Mouse (Mus musculus): ENCODE measurements around the gene Cd3e. TPM values are rescaled to one million over a fixed set of nuclear protein-coding genes. Genes with fewer than 3 reads are reported as not detected.

Cd3e gene
- polyA plus RNA-seq (2014; fragmentation: Nextera tagmentation; extraction: Ambion mirVana) = not detected in 2 replicates

DNA sequence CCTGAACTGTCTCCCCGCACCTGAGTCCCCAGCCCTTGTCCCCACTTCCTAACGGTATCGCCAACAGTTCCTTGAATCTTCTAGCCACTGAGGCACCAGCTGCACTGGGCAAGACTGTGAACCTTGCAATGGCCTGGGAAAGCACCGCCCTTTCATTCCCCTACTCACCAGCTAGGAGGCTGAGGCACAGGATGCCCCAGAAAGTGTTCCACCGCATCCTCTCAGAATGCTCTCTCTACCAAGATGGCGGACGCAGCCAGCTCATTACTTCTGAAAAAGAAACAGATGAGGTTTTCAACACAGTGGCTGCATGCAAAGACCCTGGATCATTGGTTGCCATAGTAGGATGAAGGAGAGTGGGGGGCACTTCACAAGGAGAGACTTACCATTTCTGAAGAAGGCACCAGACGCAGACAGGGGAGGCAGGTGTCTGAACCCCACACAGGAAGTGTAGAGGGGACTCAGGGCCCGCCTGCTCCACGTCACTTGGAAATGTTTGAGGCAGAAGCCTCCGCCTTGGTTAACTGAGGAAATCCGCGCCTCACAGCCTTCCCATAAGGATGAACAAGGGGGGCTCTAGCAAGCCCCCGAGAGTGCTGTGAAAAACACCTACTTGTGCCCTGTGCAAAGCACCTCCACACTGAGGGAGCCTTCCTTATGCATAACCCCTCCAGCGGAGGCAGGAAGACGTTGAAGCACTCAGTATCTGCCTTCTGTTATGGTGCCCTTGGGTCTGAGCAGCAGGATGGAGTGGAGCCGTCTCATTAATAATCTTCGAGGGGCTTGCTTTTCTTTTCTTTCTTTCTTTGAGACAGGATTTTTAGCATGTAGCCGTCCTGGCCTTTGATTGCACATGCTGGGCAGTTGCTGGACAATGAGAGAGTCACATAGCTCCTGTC, at the start of gene Cd3e:
Gene Cd3e, minus strand, starts transcription at position 448 of the 899 bp plus-strand sequence.
- H3K27ac ChIP-seq (ENCODE audit: low read depth, low read length) = no peak within 1 kb of the TSS
- no peaks in the 10 kb centered on the region for H3K9me3 ChIP-seq (ENCODE audit: control insufficient read depth, low read length)
- H3K9ac ChIP-seq (ENCODE audit: low read depth, low read length) = no peak within 1 kb of the TSS
- H3K4me3 ChIP-seq (ENCODE audit: low read length) = no peak within 1 kb of the TSS
- WGBS = 88% methylated on average over 19 of the region's 19 CpGs
- H3K27me3 ChIP-seq (ENCODE audit: control insufficient read depth, insufficient read depth, low read length) = no peaks in the 10 kb centered on the region
- no peak for ATAC-seq (ENCODE audit: low FRiP score, low TSS enrichment)
- no peaks in the 10 kb centered on the region for H3K36me3 ChIP-seq (ENCODE audit: control insufficient read depth, insufficient read depth, low read length)
- no peaks in the 10 kb centered on the region for H3K4me1 ChIP-seq (ENCODE audit: control insufficient read depth, insufficient read depth, low read length)
- H3K4me2 ChIP-seq (replicated peaks; ENCODE audit: low read depth, low read length) = no peak within 1 kb of the TSS

- Histone ChIP-seq H3K4me3 (ENCODE audit: low read length) (no peak overlapping the region), H3K9ac (ENCODE audit: low read depth, low read length) (no peak overlapping the region), H3K9me3 (ENCODE audit: control insufficient read depth, low read length) (no peaks in the 10 kb centered on the region), H3K4me1 (ENCODE audit: control insufficient read depth, insufficient read depth, low read length) (0 out of 2 replicates have a peak, but pooled peaks cover 3% of the 10 kb centered on the region), H3K27me3 (ENCODE audit: control insufficient read depth, insufficient read depth, low read length) (no peaks in the 10 kb centered on the region), H3K4me2 (replicated peaks; ENCODE audit: low read depth, low read length) (no peak overlapping the region), H3K27ac (ENCODE audit: low read depth, low read length) (no peak overlapping the region), H3K36me3 (ENCODE audit: control insufficient read depth, insufficient read depth, low read length) (no peaks in the 10 kb centered on the region)
- ATAC-seq (ENCODE audit: low FRiP score, low TSS enrichment) = no peak
- WGBS = 32% methylated on average over 5 of the region's 5 CpGs
Observed at GRCm38 (mm10) chr9:45058304-45058940, 49.0 kb upstream of the Cd3e start.

DNA sequence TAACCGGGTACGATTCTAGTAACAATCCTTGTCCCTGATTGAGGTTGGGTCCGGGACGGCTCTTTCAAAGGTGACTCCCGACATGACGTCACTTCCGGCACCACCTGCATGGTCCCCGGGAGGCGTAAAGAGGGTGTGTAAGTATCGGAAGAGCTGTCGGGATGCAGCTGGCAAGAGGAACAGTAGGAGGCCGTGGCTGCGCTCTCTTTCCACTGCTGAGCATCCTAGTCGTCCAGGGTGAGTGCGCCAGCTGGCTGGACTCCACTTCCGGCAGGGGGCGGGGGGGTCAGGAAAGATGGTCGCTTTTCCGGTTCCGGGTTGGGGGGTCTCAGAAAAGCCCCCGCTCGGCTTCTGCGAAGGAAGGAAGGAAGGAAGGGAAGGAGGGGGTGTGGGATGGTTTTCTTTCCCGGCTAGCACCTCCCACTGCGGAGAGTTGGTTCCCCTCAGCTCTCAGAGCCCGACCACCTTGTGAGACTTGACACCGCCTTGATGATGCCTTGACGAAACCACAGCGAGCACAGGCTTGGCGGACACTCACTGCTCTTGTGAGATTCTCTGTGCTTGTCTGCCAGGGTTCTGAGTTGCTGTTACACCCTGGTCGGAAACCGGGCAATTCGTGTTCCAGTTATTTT, 45.8 kb upstream of the Cd3e start, which contains the start of gene Mpzl3:
Gene Mpzl3, plus strand, starts transcription at position 105 of the 632 bp plus-strand sequence.
- Histone ChIP-seq H3K9me3 (ENCODE audit: control insufficient read depth, low read length) (no peaks in the 10 kb centered on the region), H3K4me2 (replicated peaks; ENCODE audit: low read depth, low read length) (peak within 1 kb of the TSS; percentile 52), H3K4me1 (ENCODE audit: control insufficient read depth, insufficient read depth, low read length) (0 out of 2 replicates have a peak, but pooled peaks cover 3% of the 10 kb centered on the region), H3K36me3 (ENCODE audit: control insufficient read depth, insufficient read depth, low read length) (no peaks in the 10 kb centered on the region), H3K9ac (ENCODE audit: low read depth, low read length) (peak within 1 kb of the TSS; percentile 61), H3K27me3 (ENCODE audit: control insufficient read depth, insufficient read depth, low read length) (no peaks in the 10 kb centered on the region), H3K27ac (ENCODE audit: low read depth, low read length) (peak within 1 kb of the TSS; percentile 98), H3K4me3 (ENCODE audit: low read length) (peak within 1 kb of the TSS; percentile 65)
- WGBS = 1% methylated on average over 33 of the region's 33 CpGs
- peak; percentile 96 for ATAC-seq (ENCODE audit: low FRiP score, low TSS enrichment)

DNA sequence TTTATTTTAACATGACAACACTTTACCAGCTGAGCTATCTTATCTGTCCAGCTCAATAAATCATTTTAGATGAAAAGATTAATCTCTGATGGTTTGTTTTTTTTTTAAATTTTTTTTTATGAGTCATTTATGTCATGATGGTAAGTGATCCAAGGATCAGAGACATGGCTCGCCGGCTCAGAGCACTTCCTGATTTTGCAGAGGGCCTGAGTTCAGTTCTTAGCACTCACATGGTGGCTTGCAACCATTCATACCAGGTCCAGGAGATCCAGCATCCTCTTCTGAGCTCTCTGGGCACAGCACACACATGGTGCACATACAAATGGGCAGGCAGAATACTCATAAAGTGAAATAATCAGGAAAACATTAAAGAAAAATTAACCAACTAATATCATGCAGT, 40.9 kb upstream of the Cd3e start:
- Histone ChIP-seq H3K4me2 (replicated peaks; ENCODE audit: low read depth, low read length) (no peak overlapping the region), H3K9ac (ENCODE audit: low read depth, low read length) (no peak overlapping the region), H3K27ac (ENCODE audit: low read depth, low read length) (no peak overlapping the region), H3K4me3 (ENCODE audit: low read length) (no peak overlapping the region), H3K4me1 (ENCODE audit: control insufficient read depth, insufficient read depth, low read length) (0 out of 2 replicates have a peak, but pooled peaks cover 3% of the 10 kb centered on the region), H3K9me3 (ENCODE audit: control insufficient read depth, low read length) (no peaks in the 10 kb centered on the region), H3K36me3 (ENCODE audit: control insufficient read depth, insufficient read depth, low read length) (no peaks in the 10 kb centered on the region), H3K27me3 (ENCODE audit: control insufficient read depth, insufficient read depth, low read length) (no peaks in the 10 kb centered on the region)
- ATAC-seq (ENCODE audit: low FRiP score, low TSS enrichment) = no peak
- WGBS = 82% methylated on average over 2 of the region's 2 CpGs

- Histone ChIP-seq H3K4me1 (ENCODE audit: control insufficient read depth, insufficient read depth, low read length) (0 out of 2 replicates have a peak, but pooled peaks cover 3% of the 10 kb centered on the region), H3K36me3 (ENCODE audit: control insufficient read depth, insufficient read depth, low read length) (0 out of 2 replicates have a peak, but pooled peaks cover 2% of the 10 kb centered on the region), H3K9ac (ENCODE audit: low read depth, low read length) (no peak overlapping the region), H3K27me3 (ENCODE audit: control insufficient read depth, insufficient read depth, low read length) (no peaks in the 10 kb centered on the region), H3K27ac (ENCODE audit: low read depth, low read length) (no peak overlapping the region), H3K4me3 (ENCODE audit: low read length) (no peak overlapping the region), H3K9me3 (ENCODE audit: control insufficient read depth, low read length) (no peaks in the 10 kb centered on the region), H3K4me2 (replicated peaks; ENCODE audit: low read depth, low read length) (no peak overlapping the region)
- ATAC-seq (ENCODE audit: low FRiP score, low TSS enrichment) = no peak
- 92% methylated on average over 1 of the region's 1 CpGs for WGBS
Observed at GRCm38 (mm10) chr9:45049731-45050130, 40.3 kb upstream of the Cd3e start.

- Histone ChIP-seq H3K9me3 (ENCODE audit: control insufficient read depth, low read length) (no peaks in the 10 kb centered on the region), H3K4me1 (ENCODE audit: control insufficient read depth, insufficient read depth, low read length) (no peaks in the 10 kb centered on the region; the same call in 1 of the 2 replicates), H3K27ac (ENCODE audit: low read depth, low read length) (no peak overlapping the region), H3K4me3 (ENCODE audit: low read length) (no peak overlapping the region), H3K27me3 (ENCODE audit: control insufficient read depth, insufficient read depth, low read length) (peaks cover 5% of the 10 kb centered on the region; the same call in 1 of the 2 replicates), H3K4me2 (replicated peaks; ENCODE audit: low read depth, low read length) (no peak overlapping the region), H3K36me3 (ENCODE audit: control insufficient read depth, insufficient read depth, low read length) (0 out of 2 replicates have a peak, but pooled peaks cover 2% of the 10 kb centered on the region), H3K9ac (ENCODE audit: low read depth, low read length) (no peak overlapping the region)
- ATAC-seq (ENCODE audit: low FRiP score, low TSS enrichment) = no peak
- 31% methylated on average over 4 of the region's 4 CpGs for WGBS
Observed at GRCm38 (mm10) chr9:45048511-45048910, 39.1 kb upstream of the Cd3e start.

- no peak overlapping the region for H3K4me3 ChIP-seq (ENCODE audit: low read length)
- peaks cover 9% of the 10 kb centered on the region; the same call in 1 of the 2 replicates for H3K4me1 ChIP-seq (ENCODE audit: control insufficient read depth, insufficient read depth, low read length)
- H3K9me3 ChIP-seq (ENCODE audit: control insufficient read depth, low read length) = no peaks in the 10 kb centered on the region
- peaks cover 13% of the 10 kb centered on the region; the same call in 1 of the 2 replicates for H3K27me3 ChIP-seq (ENCODE audit: control insufficient read depth, insufficient read depth, low read length)
- 0 out of 2 replicates have a peak, but pooled peaks cover 2% of the 10 kb centered on the region for H3K36me3 ChIP-seq (ENCODE audit: control insufficient read depth, insufficient read depth, low read length)
- H3K27ac ChIP-seq (ENCODE audit: low read depth, low read length) = no peak overlapping the region
- H3K4me2 ChIP-seq (replicated peaks; ENCODE audit: low read depth, low read length) = no peak overlapping the region
- H3K9ac ChIP-seq (ENCODE audit: low read depth, low read length) = no peak overlapping the region
- no peak for ATAC-seq (ENCODE audit: low FRiP score, low TSS enrichment)
- 83% methylated on average over 16 of the region's 16 CpGs for WGBS
Observed at GRCm38 (mm10) chr9:45046973-45047372, 37.5 kb upstream of the Cd3e start.

DNA sequence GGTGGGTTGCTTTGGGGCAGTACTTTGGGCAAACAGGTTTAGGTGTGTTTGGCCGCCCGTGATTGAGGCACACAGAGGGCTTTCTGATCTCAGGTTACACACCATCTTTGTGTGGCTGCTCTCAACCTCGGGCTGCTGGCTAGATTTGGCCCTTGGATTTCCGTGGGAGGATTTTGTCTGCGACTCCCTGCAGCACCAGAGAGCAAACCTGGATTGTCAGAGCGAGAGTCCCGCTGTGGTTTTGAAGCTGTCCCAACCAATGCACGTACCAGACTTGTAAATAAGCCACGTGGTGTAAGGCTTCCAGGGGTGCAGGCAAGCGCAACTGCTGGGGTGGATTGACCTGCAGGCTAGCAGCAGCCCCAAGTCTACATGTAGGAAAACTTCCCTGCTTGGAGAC, 33.5 kb upstream of the Cd3e start:
- ATAC-seq (ENCODE audit: low FRiP score, low TSS enrichment) = 0 out of 2 replicates have a peak, but pooled peaks have one; percentile 22
- under 1% methylated on average over 10 of the region's 10 CpGs for WGBS
- H3K27me3 ChIP-seq (ENCODE audit: control insufficient read depth, insufficient read depth, low read length) = peaks cover 40% of the 10 kb centered on the region

More for the DNA sequence above, 33.5 kb upstream of the Cd3e start:
- peak overlapping the region; percentile 52 for H3K9ac ChIP-seq (ENCODE audit: low read depth, low read length)
- H3K9me3 ChIP-seq (ENCODE audit: control insufficient read depth, low read length) = no peaks in the 10 kb centered on the region
- peak overlapping the region; percentile 78; the same call in 1 of the 2 replicates for H3K27ac ChIP-seq (ENCODE audit: low read depth, low read length)
- H3K4me3 ChIP-seq (ENCODE audit: low read length) = peak overlapping the region; percentile 38
- H3K4me1 ChIP-seq (ENCODE audit: control insufficient read depth, insufficient read depth, low read length) = peaks cover 17% of the 10 kb centered on the region; the same call in 1 of the 2 replicates
- H3K36me3 ChIP-seq (ENCODE audit: control insufficient read depth, insufficient read depth, low read length) = 0 out of 2 replicates have a peak, but pooled peaks cover 2% of the 10 kb centered on the region
- peak overlapping the region; percentile 46 for H3K4me2 ChIP-seq (replicated peaks; ENCODE audit: low read depth, low read length)

All from kidney, embryonic 14.5 days (tissue).